Mouse (Mus musculus) hindbrain, embryonic 14.5 days (tissue): ENCODE data around the gene Inpp5f. TPM values are rescaled to one million over a fixed set of nuclear protein-coding genes. Genes with fewer than 3 reads are reported as not detected.
A peak's percentile ranks its signal among the peaks of the same experiment; 100 is the strongest.
"Not testable (repeated sequence)": the region's sequence is repeated elsewhere in the genome, so short reads cannot be mapped to it uniquely, and the experiment has no call there.

ENCODE experiments used
- ATAC-seq: fragments of 200-750 bp; cut with Nextera tagmentation; 2 replicates; pipeline ENCODE4 v1.8.0; 2017; ENCODE audit warnings: moderate number of reproducible peaks, mild to moderate bottlenecking, moderate TSS enrichment, moderate library complexity; ENCODE audit not compliant: low FRiP score
- DNase-seq: peaks from one replicate; pipeline ENCODE4 v3.0.0-alpha.2; 2015; ENCODE audit warnings: low spot score
- H3K27ac ChIP-seq: fragments of 300-500 bp; sonication (generic); 2 replicates; pipeline ENCODE4 v1.5.1; 2014; ENCODE audit warnings: mild to moderate bottlenecking, moderate library complexity
- H3K27me3 ChIP-seq: fragments of 300-500 bp; sonication (generic); 2 replicates; pipeline ENCODE4 v1.6.1; 2014; ENCODE audit warnings: mild to moderate bottlenecking, low read length, mixed read lengths; ENCODE audit not compliant: control insufficient read depth, insufficient read depth
- H3K36me3 ChIP-seq: fragments of 300-500 bp; sonication (generic); replicated peaks from 2 replicates; pipeline ENCODE4 v1.6.1; 2014; ENCODE audit not compliant: control insufficient read depth, insufficient read depth
- H3K4me1 ChIP-seq: fragments of 300-500 bp; sonication (generic); replicated peaks from 2 replicates; pipeline ENCODE4 v1.6.1; 2014; ENCODE audit warnings: antibody characterized with exemption, low read length, mixed read lengths; ENCODE audit not compliant: control insufficient read depth, insufficient read depth
- H3K4me2 ChIP-seq: fragments of 300-500 bp; sonication (generic); replicated peaks from 2 replicates; pipeline ENCODE4 v1.6.1; 2014; ENCODE audit warnings: mild to moderate bottlenecking, moderate library complexity
- H3K4me3 ChIP-seq: fragments of 300-500 bp; sonication (generic); replicated peaks from 2 replicates; pipeline ENCODE4 v1.5.1; 2014; ENCODE audit warnings: mild to moderate bottlenecking, low read length
- H3K9ac ChIP-seq: fragments of 300-500 bp; sonication (generic); 2 replicates; pipeline ENCODE4 v1.6.1; 2014
- H3K9me3 ChIP-seq: fragments of 300-500 bp; sonication (generic); 2 replicates; pipeline ENCODE4 v1.6.1; 2016; ENCODE audit warnings: low read length; ENCODE audit not compliant: control insufficient read depth
- WGBS: fragments of 180-500 bp; shearing (Covaris S2); extraction: QIAGEN DNeasy Blood & Tissue Kit; methylation state at CpG from one replicate; pipeline ENCODE4 v1.1.7; 2014; 5-methylcytosine and 5-hydroxymethylcytosine counted together
- polyA plus RNA-seq: library from polyadenylated mRNA; unstranded; fragments of >200 nt; fragmentation: Nextera tagmentation; extraction: Ambion mirVana; gene quantifications from 2 replicates; pipeline ENCODE4 v1.2.1, GENCODE M21; 2014

Gene Inpp5f
- polyA plus RNA-seq, 1 experiment from 2014 or later = 418 TPM

- no peak for ATAC-seq
- no peaks in the 10 kb centered on the region for H3K9me3 ChIP-seq
- 92% methylated on average over 10 of the region's 10 CpGs for WGBS
- peaks cover 16% of the 10 kb centered on the region; the same call in 1 of the 2 replicates for H3K4me1 ChIP-seq
- H3K9ac ChIP-seq = no peak overlapping the region
- H3K4me3 ChIP-seq = no peak overlapping the region
- H3K36me3 ChIP-seq = peaks cover 84% of the 10 kb centered on the region
- no peak overlapping the region for H3K27ac ChIP-seq
- no peak overlapping the region for H3K4me2 ChIP-seq
- H3K27me3 ChIP-seq = no peaks in the 10 kb centered on the region
- DNase-seq = no peak
Measured at GRCm38 (mm10) chr7:128694848-128695247, 83.7 kb downstream of the Inpp5f start.

DNA sequence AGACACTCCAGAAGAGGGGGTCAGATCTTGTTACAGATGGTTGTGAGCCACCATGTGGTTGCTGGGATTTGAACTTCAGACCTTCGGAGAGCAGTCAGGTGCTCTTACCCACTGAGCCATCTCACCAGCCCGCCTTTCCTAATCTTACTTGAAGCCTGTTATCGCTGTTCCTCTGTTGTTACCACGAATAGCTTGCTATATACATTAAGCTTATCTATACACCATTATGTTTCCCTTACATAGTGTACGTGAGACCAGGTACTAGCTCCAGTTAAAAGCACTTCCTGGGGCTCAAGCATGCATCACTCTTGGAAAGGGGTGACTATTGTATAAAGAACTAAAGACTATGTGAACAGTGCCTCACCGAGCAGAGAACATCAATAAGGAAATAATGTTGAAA, 88.8 kb downstream of the Inpp5f start:
- H3K36me3 ChIP-seq = peaks cover 95% of the 10 kb centered on the region

DNA sequence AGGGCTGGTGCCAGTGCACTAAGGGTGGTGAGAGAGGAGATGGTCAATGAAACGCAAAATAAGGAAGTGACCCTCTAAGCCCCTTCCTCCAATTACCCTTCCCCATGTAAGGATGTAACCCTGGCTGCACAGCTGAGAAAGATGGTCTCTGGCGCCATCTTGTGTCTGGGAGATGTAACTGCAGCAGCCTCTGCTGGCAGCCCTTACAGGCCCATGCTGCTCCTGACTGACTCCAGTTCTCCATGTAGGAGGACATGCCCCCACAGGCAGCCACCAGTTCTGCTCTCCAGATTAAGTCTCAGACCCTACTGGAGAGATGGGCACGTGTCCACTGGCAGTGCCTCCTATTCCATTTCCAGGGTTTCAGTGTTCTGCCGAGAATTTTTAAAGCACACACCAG, 94.6 kb downstream of the Inpp5f start:
- Histone ChIP-seq H3K4me2 (no peak overlapping the region), H3K4me1 (no peaks in the 10 kb centered on the region), H3K27me3 (no peaks in the 10 kb centered on the region), H3K36me3 (peaks cover 94% of the 10 kb centered on the region), H3K9ac (no peak overlapping the region), H3K4me3 (no peak overlapping the region), H3K27ac (no peak overlapping the region), H3K9me3 (no peaks in the 10 kb centered on the region)
- ATAC-seq (peak; percentile 53; the same call in 1 of the 2 replicates), DNase-seq (peak; percentile 83)
- 28% methylated on average over 4 of the region's 4 CpGs for WGBS

More for the DNA sequence above, 88.8 kb downstream of the Inpp5f start:
- not testable (repeated sequence) for ATAC-seq, H3K4me3 ChIP-seq, DNase-seq, H3K4me2 ChIP-seq, H3K9me3 ChIP-seq, H3K4me1 ChIP-seq, H3K27ac ChIP-seq, H3K27me3 ChIP-seq, H3K9ac ChIP-seq
- 93% methylated on average over 6 of the region's 6 CpGs for WGBS

GRCm38 (mm10) chr7:128717991-128718390, 106.9 kb downstream of the Inpp5f start:
- Histone ChIP-seq H3K4me3 (no peak overlapping the region), H3K9ac (no peak overlapping the region), H3K27me3 (no peaks in the 10 kb centered on the region), H3K4me1 (no peaks in the 10 kb centered on the region), H3K4me2 (no peak overlapping the region), H3K27ac (no peak overlapping the region), H3K36me3 (peaks cover 91% of the 10 kb centered on the region), H3K9me3 (no peaks in the 10 kb centered on the region)
- DNase-seq (no peak), ATAC-seq (no peak)
- WGBS = 70% methylated on average over 4 of the region's 4 CpGs

- peak; percentile 78 for ATAC-seq
- WGBS = 34% methylated on average over 4 of the region's 4 CpGs
Measured at GRCm38 (mm10) chr7:128724761-128725160, 113.6 kb downstream of the Inpp5f start.

GRCm38 (mm10) chr7:128725189-128725588, 114.1 kb downstream of the Inpp5f start:
- 84% methylated on average over 9 of the region's 9 CpGs for WGBS

More at GRCm38 (mm10) chr7:128724761-128725160, 113.6 kb downstream of the Inpp5f start:
- Histone ChIP-seq H3K27me3 (no peaks in the 10 kb centered on the region), H3K36me3 (peaks cover 33% of the 10 kb centered on the region), H3K9ac (no peak overlapping the region), H3K4me3 (no peak overlapping the region), H3K9me3 (no peaks in the 10 kb centered on the region), H3K4me2 (no peak overlapping the region), H3K27ac (no peak overlapping the region), H3K4me1 (no peaks in the 10 kb centered on the region)
- peak; percentile 82 for DNase-seq

GRCm38 (mm10) chr7:128726999-128727398, 115.9 kb downstream of the Inpp5f start:
- DNase-seq (no peak), ATAC-seq (no peak)
- 46% methylated on average over 10 of the region's 10 CpGs for WGBS
- Histone ChIP-seq H3K4me1 (no peaks in the 10 kb centered on the region), H3K9ac (no peak overlapping the region), H3K36me3 (peaks cover 18% of the 10 kb centered on the region), H3K4me2 (no peak overlapping the region), H3K9me3 (no peaks in the 10 kb centered on the region), H3K27ac (no peak overlapping the region), H3K27me3 (no peaks in the 10 kb centered on the region), H3K4me3 (no peak overlapping the region)

More at GRCm38 (mm10) chr7:128725189-128725588, 114.1 kb downstream of the Inpp5f start:
- Histone ChIP-seq H3K9ac (no peak overlapping the region), H3K4me3 (no peak overlapping the region), H3K27me3 (no peaks in the 10 kb centered on the region), H3K4me1 (no peaks in the 10 kb centered on the region), H3K36me3 (peaks cover 29% of the 10 kb centered on the region), H3K27ac (no peak overlapping the region), H3K9me3 (no peaks in the 10 kb centered on the region), H3K4me2 (no peak overlapping the region)
- ATAC-seq = no peak
- no peak for DNase-seq

DNA sequence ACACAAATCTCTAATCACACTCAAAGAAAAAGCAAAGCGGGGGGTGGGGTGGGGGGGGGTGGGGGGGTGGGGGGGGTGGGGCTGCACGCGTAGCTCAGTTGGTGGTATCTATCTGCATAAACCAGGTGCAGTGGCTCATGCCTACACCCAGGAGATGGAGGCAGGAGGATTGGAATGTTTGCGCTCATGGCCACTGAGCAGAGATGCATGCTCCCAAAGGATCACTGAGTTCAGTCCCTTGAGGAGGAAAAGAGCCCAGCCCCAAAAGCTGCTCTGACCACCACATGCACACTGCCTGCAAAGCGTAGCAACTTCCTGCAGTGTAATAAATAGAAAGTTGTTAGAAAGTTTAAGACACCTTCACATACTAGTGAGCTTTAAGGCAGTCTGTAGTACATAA, 116.6 kb downstream of the Inpp5f start:
- ATAC-seq (no peak), DNase-seq (no peak)
- H3K9ac ChIP-seq = no peak overlapping the region
- no peak overlapping the region for H3K4me2 ChIP-seq
- H3K9me3 ChIP-seq = no peaks in the 10 kb centered on the region
- no peak overlapping the region for H3K4me3 ChIP-seq
- peaks cover 11% of the 10 kb centered on the region for H3K36me3 ChIP-seq
- H3K27me3 ChIP-seq = no peaks in the 10 kb centered on the region
- WGBS = 35% methylated on average over 5 of the region's 5 CpGs
- H3K27ac ChIP-seq = no peak overlapping the region
- no peaks in the 10 kb centered on the region for H3K4me1 ChIP-seq

DNA sequence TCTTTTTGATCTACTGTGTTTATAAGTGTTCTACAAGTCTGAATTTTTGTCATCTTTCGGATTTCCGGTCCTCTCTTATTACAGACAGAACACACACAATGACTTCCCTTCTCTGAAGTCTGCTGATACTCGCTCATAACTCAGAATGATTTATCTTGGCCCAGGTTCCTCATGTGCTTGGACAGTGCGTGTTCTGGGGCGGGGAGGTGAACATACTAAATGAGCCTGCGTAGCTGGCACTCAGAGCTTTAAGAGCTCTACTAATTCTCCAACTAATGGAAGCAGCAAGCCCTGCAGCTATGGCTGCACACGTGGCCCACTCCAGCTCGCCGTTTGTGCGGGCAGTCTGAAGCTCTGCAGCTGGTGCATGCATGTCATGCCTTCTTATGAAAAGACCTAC, 117.6 kb downstream of the Inpp5f start:
- H3K36me3 ChIP-seq = peaks cover 3% of the 10 kb centered on the region; the same call in 1 of the 2 replicates
- no peak for ATAC-seq
- H3K4me3 ChIP-seq = no peak overlapping the region
- H3K9ac ChIP-seq = no peak overlapping the region
- no peak overlapping the region for H3K27ac ChIP-seq
- no peak overlapping the region for H3K4me2 ChIP-seq
- DNase-seq = no peak
- no peaks in the 10 kb centered on the region for H3K27me3 ChIP-seq
- no peaks in the 10 kb centered on the region for H3K4me1 ChIP-seq
- H3K9me3 ChIP-seq = no peaks in the 10 kb centered on the region
- WGBS = 88% methylated on average over 10 of the region's 10 CpGs

GRCm38 (mm10) chr7:128731585-128731984, 120.5 kb downstream of the Inpp5f start:
- Histone ChIP-seq H3K27me3 (no peaks in the 10 kb centered on the region), H3K9ac (no peak overlapping the region), H3K9me3 (no peaks in the 10 kb centered on the region), H3K4me1 (no peaks in the 10 kb centered on the region), H3K27ac (no peak overlapping the region), H3K4me2 (no peak overlapping the region), H3K4me3 (no peak overlapping the region), H3K36me3 (no peaks in the 10 kb centered on the region)
- WGBS = 74% methylated on average over 2 of the region's 2 CpGs
- no peak for DNase-seq
- no peak for ATAC-seq
